In the genomic region with DNA sequence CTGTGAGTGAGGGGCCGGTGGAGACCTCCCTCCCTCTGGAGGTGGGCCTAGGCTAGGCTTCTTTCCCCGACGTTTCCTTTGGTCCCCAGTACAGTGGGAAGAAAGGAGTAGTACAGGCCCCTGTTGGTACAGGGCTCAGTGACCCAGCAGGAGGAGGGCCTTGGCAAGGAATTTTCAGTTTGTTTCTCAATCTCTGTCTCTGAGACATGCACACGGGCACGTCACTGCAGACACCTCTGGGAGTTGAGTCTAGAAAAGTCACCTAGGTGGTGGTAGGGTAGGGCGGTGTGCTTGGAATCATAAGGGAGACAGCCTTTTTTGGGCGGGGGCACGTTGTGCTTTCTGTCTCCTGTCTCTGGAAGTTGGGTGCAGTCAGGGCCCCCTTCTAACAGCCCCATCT, we compare ENCODE assay signal across 9 mouse cellular contexts. TPM values are rescaled to one million over a fixed set of nuclear protein-coding genes. Genes with fewer than 3 reads are reported as not detected.
A peak's percentile ranks its signal among the peaks of the same experiment; 100 is the strongest.
DNase-seq lines count a peak whose midpoint lies in the region; ATAC-seq lines count a peak whose summit lies in the region.
"Had no signal": no experiment of that assay in that cellular context is flagged by ENCODE, and none has a peak within 500 bp of the region (broad histone marks: within the 10 kb centered on the region; RNA-seq: fewer than 3 reads in every experiment).

No protein-coding gene starts in this region.

- no peaks in the 10 kb centered on the region for H3K27me3 ChIP-seq in heart, embryonic 15.5 days
- no peaks in the 10 kb centered on the region for H3K27me3 ChIP-seq in limb, embryonic 13.5 days
- no peaks in the 10 kb centered on the region for H3K27me3 ChIP-seq in neural tube, embryonic 14.5 days (ENCODE audit: control insufficient read depth, insufficient read depth, low read length)

- peak overlapping the region; percentile 87 for H3K4me3 ChIP-seq in heart, embryonic 15.5 days
- H3K4me3 ChIP-seq in limb, embryonic 13.5 days = peak overlapping the region; percentile 98
- H3K4me3 ChIP-seq in neural tube, embryonic 14.5 days (ENCODE audit: low read depth, low read length) = no peak overlapping the region; the same call in 1 of the 2 replicates

- H3K36me3 ChIP-seq in heart, embryonic 15.5 days = 0 out of 2 replicates have a peak, but pooled peaks cover 4% of the 10 kb centered on the region
- H3K36me3 ChIP-seq in limb, embryonic 13.5 days = peaks cover 10% of the 10 kb centered on the region
- no peaks in the 10 kb centered on the region for H3K36me3 ChIP-seq in neural tube, embryonic 14.5 days (ENCODE audit: control insufficient read depth, insufficient read depth, low read length)

- peak overlapping the region; percentile 85 for H3K4me2 ChIP-seq in heart, embryonic 15.5 days
- peak overlapping the region; percentile 97 for H3K4me2 ChIP-seq in limb, embryonic 13.5 days (replicated peaks)
- peak overlapping the region; percentile 92 for H3K4me2 ChIP-seq in neural tube, embryonic 14.5 days (ENCODE audit: low read depth, low read length)

- H3K27ac ChIP-seq in heart, embryonic 15.5 days = peak overlapping the region; percentile 93
- H3K27ac ChIP-seq in limb, embryonic 13.5 days = peak overlapping the region; percentile 86
- peak overlapping the region; percentile 74; the same call in 1 of the 2 replicates for H3K27ac ChIP-seq in neural tube, embryonic 14.5 days (ENCODE audit: low read depth, low read length)

- H3K9ac ChIP-seq in heart, embryonic 15.5 days = peak overlapping the region; percentile 97
- peak overlapping the region; percentile 99 for H3K9ac ChIP-seq in limb, embryonic 13.5 days
- no peak overlapping the region for H3K9ac ChIP-seq in neural tube, embryonic 14.5 days (replicated peaks; ENCODE audit: low read depth, low read length)

- no peaks in the 10 kb centered on the region for H3K9me3 ChIP-seq in heart, embryonic 15.5 days (replicated peaks)
- H3K9me3 ChIP-seq in limb, embryonic 13.5 days = no peaks in the 10 kb centered on the region
- H3K9me3 ChIP-seq in neural tube, embryonic 14.5 days (ENCODE audit: control insufficient read depth, low read length) = no peaks in the 10 kb centered on the region

- no peak for ATAC-seq in heart, embryonic 15.5 days (replicated peaks; ENCODE audit: insufficient number of reproducible peaks, insufficient read depth, low FRiP score, low read depth)
- ATAC-seq in limb, embryonic 13.5 days (ENCODE audit: low FRiP score, low read depth) = 0 out of 2 replicates have a peak, but pooled peaks have one; percentile 3
- no peak for ATAC-seq in neural tube, embryonic 14.5 days (ENCODE audit: low read depth)

- peaks cover 95% of the 10 kb centered on the region for H3K4me1 ChIP-seq in heart, embryonic 15.5 days (replicated peaks)
- H3K4me1 ChIP-seq in limb, embryonic 13.5 days = peaks cover 98% of the 10 kb centered on the region
- H3K4me1 ChIP-seq in neural tube, embryonic 14.5 days (ENCODE audit: control insufficient read depth, insufficient read depth, low read length) = peaks cover 74% of the 10 kb centered on the region

- peak; percentile 12 to 26 for DNase-seq in cerebellum, adult 18-20 months
- DNase-seq in cerebellum, adult 11 months = no peak
- peak; percentile 79 for DNase-seq in adrenal gland, postnatal 10 days
- DNase-seq in right cerebral cortex, adult 18-20 months = no peak
- DNase-seq in layer of hippocampus, adult 11-12 months (ENCODE audit: low spot score) = no peak

- WGBS in heart, embryonic 15.5 days = 12% methylated on average over 8 of the region's 8 CpGs
- WGBS in limb, embryonic 13.5 days = 19% methylated on average over 8 of the region's 8 CpGs
- WGBS in neural tube, embryonic 14.5 days = 23% methylated on average over 8 of the region's 8 CpGs

RNA-seq across cellular contexts. Expression of a gene that starts 5.8 kb away (rescaled TPM):
- total RNA-seq in adrenal gland, postnatal 10 days (2021) = 10 to 100 TPM; 64.6 to 72.6 TPM
- 9.1 and 12.6 TPM in 2 replicates for polyA plus RNA-seq in heart, embryonic 15.5 days (2015; fragmentation: Nextera tagmentation; extraction: Ambion mirVana)
- 14.5 and 15.0 TPM in 2 replicates for polyA plus RNA-seq in limb, embryonic 13.5 days (2015; fragmentation: Nextera tagmentation; extraction: Ambion mirVana)
- 11.5 and 12.3 TPM in 2 replicates for polyA plus RNA-seq in neural tube, embryonic 14.5 days (2014; fragmentation: Nextera tagmentation; extraction: Ambion mirVana)

RNA-seq across cellular contexts. Expression of a gene that starts 33.6 kb away (rescaled TPM):
- not detected for total RNA-seq in adrenal gland, postnatal 10 days (2021)
- polyA plus RNA-seq in heart, embryonic 15.5 days (2015; fragmentation: Nextera tagmentation; extraction: Ambion mirVana) = 0.63 TPM in 1 of 2 replicates, not detected in the other
- polyA plus RNA-seq in limb, embryonic 13.5 days (2015; fragmentation: Nextera tagmentation; extraction: Ambion mirVana) = 0.31 and 0.36 TPM in 2 replicates
- polyA plus RNA-seq in neural tube, embryonic 14.5 days (2014; fragmentation: Nextera tagmentation; extraction: Ambion mirVana) = not detected in 2 replicates

RNA-seq across cellular contexts. Expression of a gene that starts 47.5 kb away (rescaled TPM):
- total RNA-seq in adrenal gland, postnatal 10 days (2021) = not detected
- not detected in 2 replicates for polyA plus RNA-seq in heart, embryonic 15.5 days (2015; fragmentation: Nextera tagmentation; extraction: Ambion mirVana)
- polyA plus RNA-seq in limb, embryonic 13.5 days (2015; fragmentation: Nextera tagmentation; extraction: Ambion mirVana) = not detected in 2 replicates
- polyA plus RNA-seq in neural tube, embryonic 14.5 days (2014; fragmentation: Nextera tagmentation; extraction: Ambion mirVana) = not detected in 2 replicates
- polyA plus RNA-seq: C2C12 had no signal

Comparison
In these comparisons a context has a peak if more than half of its experiments do, and no peak if none do; other contexts are left out.
1. DNase-seq: peak in cerebellum, adult 18-20 months (2 of 2) and adrenal gland, postnatal 10 days (single experiment); none in cerebellum, adult 11 months (single experiment), right cerebral cortex, adult 18-20 months (single experiment) and layer of hippocampus, adult 11-12 months (single experiment).
2. Peak in every context shown above with its lines, with median percentiles within 50 percentile points of each other: H3K27ac ChIP-seq and H3K4me2 ChIP-seq.